8 mouse cellular contexts compared by ENCODE assay signal in genomic region chr13:21168371-21169011, GRCm38 (mm10). TPM values are rescaled to one million over a fixed set of nuclear protein-coding genes. Genes with fewer than 3 reads are reported as not detected.
DNase-seq lines count a peak whose midpoint lies in the region; ATAC-seq lines count a peak whose summit lies in the region.

No protein-coding gene starts in this region.

- no peaks in the 10 kb centered on the region for H3K36me3 ChIP-seq in embryonic facial prominence, embryonic 10.5 days (replicated peaks)
- no peaks in the 10 kb centered on the region for H3K36me3 ChIP-seq in hindbrain, embryonic 12.5 days
- H3K36me3 ChIP-seq in liver, embryonic 13.5 days, result no peaks in the 10 kb centered on the region
- H3K36me3 ChIP-seq in neural tube, embryonic 13.5 days, result no peaks in the 10 kb centered on the region

- peak overlapping the region; percentile 50 for H3K9ac ChIP-seq in hindbrain, embryonic 12.5 days
- H3K9ac ChIP-seq in liver, embryonic 13.5 days, result peak overlapping the region; percentile 76
- peak overlapping the region; percentile 58 for H3K9ac ChIP-seq in neural tube, embryonic 13.5 days

- under 1% methylated on average over 16 of the region's 16 CpGs for WGBS in embryonic facial prominence, embryonic 10.5 days
- 1% methylated on average over 16 of the region's 16 CpGs for WGBS in hindbrain, embryonic 12.5 days
- under 1% methylated on average over 16 of the region's 16 CpGs for WGBS in liver, embryonic 13.5 days (ENCODE audit: insufficient replicate concordance)
- WGBS in neural tube, embryonic 13.5 days, result under 1% methylated on average over 16 of the region's 16 CpGs

- ATAC-seq in hindbrain, embryonic 12.5 days (ENCODE audit: low FRiP score), result no peak
- 0 out of 2 replicates have a peak, but pooled peaks have one; percentile 13 for ATAC-seq in liver, embryonic 13.5 days (ENCODE audit: low read depth)
- no peak for ATAC-seq in neural tube, embryonic 13.5 days (ENCODE audit: low read depth)

- peaks cover 17% of the 10 kb centered on the region for H3K4me1 ChIP-seq in embryonic facial prominence, embryonic 10.5 days
- peaks cover 11% of the 10 kb centered on the region for H3K4me1 ChIP-seq in hindbrain, embryonic 12.5 days
- H3K4me1 ChIP-seq in liver, embryonic 13.5 days (replicated peaks), result peaks cover 41% of the 10 kb centered on the region
- H3K4me1 ChIP-seq in neural tube, embryonic 13.5 days (replicated peaks), result peaks cover 32% of the 10 kb centered on the region

- H3K27me3 ChIP-seq in embryonic facial prominence, embryonic 10.5 days (replicated peaks; ENCODE audit: low read depth, poor library complexity, severe bottlenecking), result no peaks in the 10 kb centered on the region
- H3K27me3 ChIP-seq in hindbrain, embryonic 12.5 days, result no peaks in the 10 kb centered on the region; the same call in 1 of the 2 replicates
- H3K27me3 ChIP-seq in liver, embryonic 13.5 days, result peaks cover 4% of the 10 kb centered on the region
- H3K27me3 ChIP-seq in neural tube, embryonic 13.5 days, result no peaks in the 10 kb centered on the region

- H3K4me3 ChIP-seq in embryonic facial prominence, embryonic 10.5 days, result peak overlapping the region; percentile 65
- peak overlapping the region; percentile 52 for H3K4me3 ChIP-seq in hindbrain, embryonic 12.5 days
- H3K4me3 ChIP-seq in liver, embryonic 13.5 days (replicated peaks), result peak overlapping the region; percentile 72
- peak overlapping the region; percentile 56 for H3K4me3 ChIP-seq in neural tube, embryonic 13.5 days

- DNase-seq in layer of hippocampus, adult 18-20 months (ENCODE audit: low spot score in 2 of 2), result peak; percentile 19 to 45
- DNase-seq in layer of hippocampus, adult 8-10 months (ENCODE audit: low spot score in 2 of 2), result no peak
- DNase-seq in Muller cell, postnatal 12 days (ENCODE audit: inconsistent ontology term), result peak; percentile 64
- DNase-seq in embryonic facial prominence, embryonic 10.5 days (ENCODE audit: low spot score), result peak; percentile 52
- DNase-seq in liver, embryonic 13.5 days, result peak; percentile 57
- DNase-seq in frontal cortex, postnatal 25 days (ENCODE audit: low spot score in 2 of 2), result no peak

- no peaks in the 10 kb centered on the region for H3K9me3 ChIP-seq in embryonic facial prominence, embryonic 10.5 days
- H3K9me3 ChIP-seq in hindbrain, embryonic 12.5 days (replicated peaks), result no peaks in the 10 kb centered on the region
- H3K9me3 ChIP-seq in liver, embryonic 13.5 days (replicated peaks), result no peaks in the 10 kb centered on the region
- no peaks in the 10 kb centered on the region for H3K9me3 ChIP-seq in neural tube, embryonic 13.5 days

- no peak overlapping the region for H3K27ac ChIP-seq in embryonic facial prominence, embryonic 10.5 days (replicated peaks)
- H3K27ac ChIP-seq in hindbrain, embryonic 12.5 days, result no peak overlapping the region
- H3K27ac ChIP-seq in liver, embryonic 13.5 days, result peak overlapping the region; percentile 74
- no peak overlapping the region for H3K27ac ChIP-seq in neural tube, embryonic 13.5 days (replicated peaks)

- H3K4me2 ChIP-seq in hindbrain, embryonic 12.5 days (replicated peaks), result peak overlapping the region; percentile 86
- H3K4me2 ChIP-seq in liver, embryonic 13.5 days, result peak overlapping the region; percentile 93
- peak overlapping the region; percentile 73 for H3K4me2 ChIP-seq in neural tube, embryonic 13.5 days

RNA-seq across cellular contexts. Expression of gene Trim27, which starts 10.8 kb away (rescaled TPM):
- 10 to 100 TPM; 42.0 to 45.1 TPM for total RNA-seq in layer of hippocampus, adult 18-20 months (2021)
- 10 to 100 TPM; 37.2 to 44.2 (median 40.2) TPM for total RNA-seq in layer of hippocampus, adult 8-10 months (2022)
- 180 and 191 TPM in 2 replicates for polyA plus RNA-seq in embryonic facial prominence, embryonic 10.5 days (2016; fragmentation: Nextera tagmentation; extraction: Ambion mirVana)
- polyA plus RNA-seq in hindbrain, embryonic 12.5 days (2016; fragmentation: Nextera tagmentation; extraction: Ambion mirVana), result 127 and 130 TPM in 2 replicates
- polyA plus RNA-seq in liver, embryonic 13.5 days (2015; fragmentation: Nextera tagmentation; extraction: Ambion mirVana), result 81.4 and 82.3 TPM in 2 replicates
- 82.9 and 88.9 TPM in 2 replicates for polyA plus RNA-seq in neural tube, embryonic 13.5 days (2015; fragmentation: Nextera tagmentation; extraction: Ambion mirVana)

RNA-seq across cellular contexts. Expression of gene Olfr1368, which starts 22.8 kb away (rescaled TPM):
- not detected for total RNA-seq in layer of hippocampus, adult 18-20 months (2021)
- not detected for total RNA-seq in layer of hippocampus, adult 8-10 months (2022)
- not detected in 2 replicates for polyA plus RNA-seq in embryonic facial prominence, embryonic 10.5 days (2016; fragmentation: Nextera tagmentation; extraction: Ambion mirVana)
- polyA plus RNA-seq in hindbrain, embryonic 12.5 days (2016; fragmentation: Nextera tagmentation; extraction: Ambion mirVana), result not detected in 2 replicates
- polyA plus RNA-seq in liver, embryonic 13.5 days (2015; fragmentation: Nextera tagmentation; extraction: Ambion mirVana), result not detected in 2 replicates
- not detected in 2 replicates for polyA plus RNA-seq in neural tube, embryonic 13.5 days (2015; fragmentation: Nextera tagmentation; extraction: Ambion mirVana)

RNA-seq across cellular contexts. Expression of gene Olfr263, which starts 39.1 kb away (rescaled TPM):
- not detected for total RNA-seq in layer of hippocampus, adult 18-20 months (2021)
- not detected for total RNA-seq in layer of hippocampus, adult 8-10 months (2022)
- polyA plus RNA-seq in embryonic facial prominence, embryonic 10.5 days (2016; fragmentation: Nextera tagmentation; extraction: Ambion mirVana), result not detected in 2 replicates
- polyA plus RNA-seq in hindbrain, embryonic 12.5 days (2016; fragmentation: Nextera tagmentation; extraction: Ambion mirVana), result not detected in 2 replicates
- not detected in 2 replicates for polyA plus RNA-seq in liver, embryonic 13.5 days (2015; fragmentation: Nextera tagmentation; extraction: Ambion mirVana)
- polyA plus RNA-seq in neural tube, embryonic 13.5 days (2015; fragmentation: Nextera tagmentation; extraction: Ambion mirVana), result not detected in 2 replicates

RNA-seq across cellular contexts. Expression of gene Olfr1369-ps1, which starts 57.2 kb away (rescaled TPM):
- total RNA-seq in layer of hippocampus, adult 18-20 months (2021), result not detected
- total RNA-seq in layer of hippocampus, adult 8-10 months (2022), result under 1 TPM in 1 of 4 experiments, not detected in 3; 0.08 TPM
- 0.04 and 0.09 TPM in 2 replicates for polyA plus RNA-seq in embryonic facial prominence, embryonic 10.5 days (2016; fragmentation: Nextera tagmentation; extraction: Ambion mirVana)
- polyA plus RNA-seq in hindbrain, embryonic 12.5 days (2016; fragmentation: Nextera tagmentation; extraction: Ambion mirVana), result 0.05 TPM in 1 of 2 replicates, not detected in the other
- polyA plus RNA-seq in liver, embryonic 13.5 days (2015; fragmentation: Nextera tagmentation; extraction: Ambion mirVana), result 0.02 and 0.07 TPM in 2 replicates
- not detected in 2 replicates for polyA plus RNA-seq in neural tube, embryonic 13.5 days (2015; fragmentation: Nextera tagmentation; extraction: Ambion mirVana)

Comparison
In these comparisons a context has a peak if more than half of its experiments do, and no peak if none do; other contexts are left out.
1. DNase-seq: peak in layer of hippocampus, adult 18-20 months (2 of 2), Muller cell, postnatal 12 days (single experiment), embryonic facial prominence, embryonic 10.5 days (single experiment) and liver, embryonic 13.5 days (single experiment); none in layer of hippocampus, adult 8-10 months (0 of 2) and frontal cortex, postnatal 25 days (0 of 2).
2. Peak in every context shown above with its lines, with median percentiles within 50 percentile points of each other: H3K4me3 ChIP-seq, H3K4me2 ChIP-seq and H3K9ac ChIP-seq.